ENCODE assay signal across 8 mouse cellular contexts in the genomic region with DNA sequence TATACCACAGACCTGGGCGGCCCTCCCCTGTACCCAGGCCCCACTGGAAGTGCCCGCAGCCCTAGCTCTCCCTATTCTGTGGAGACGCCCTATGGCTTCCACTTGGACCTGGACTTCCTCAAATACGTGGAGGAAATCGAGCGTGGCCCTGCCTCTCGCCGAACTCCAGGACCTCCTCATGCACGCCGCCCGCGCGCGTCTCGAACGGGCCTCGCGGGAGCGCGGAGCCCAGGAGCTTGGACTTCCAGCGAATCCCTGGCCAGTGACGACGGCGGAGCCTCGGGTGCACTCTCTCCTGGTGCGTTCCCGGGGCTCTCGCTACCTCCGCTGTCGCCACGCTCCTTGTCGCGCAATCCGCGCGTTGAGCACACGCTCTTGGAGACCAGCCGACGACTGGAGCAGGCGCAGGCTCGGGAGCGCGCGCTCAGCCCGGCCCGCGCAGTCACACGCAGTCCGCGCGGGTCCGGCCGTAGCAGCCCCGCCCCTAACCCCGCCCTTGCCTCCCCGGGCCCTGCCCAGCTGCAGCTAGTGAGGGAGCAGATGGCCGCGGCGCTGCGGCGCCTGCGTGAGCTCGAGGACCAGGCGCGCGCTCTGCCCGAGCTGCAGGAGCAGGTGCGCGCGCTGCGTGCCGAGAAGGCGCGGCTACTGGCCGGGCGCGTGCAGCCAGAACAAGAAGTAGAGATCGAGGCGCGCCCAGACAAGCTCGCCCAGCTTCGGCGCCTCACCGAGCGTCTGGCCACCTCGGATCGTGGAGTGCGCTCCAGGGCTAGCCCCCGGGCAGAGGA. TPM values are rescaled to one million over a fixed set of nuclear protein-coding genes. Genes with fewer than 3 reads are reported as not detected.
DNase-seq lines count a peak whose midpoint lies in the region; ATAC-seq and TF ChIP-seq lines count a peak whose summit lies in the region.

No protein-coding gene starts in this region.

- TF ChIP-seq CTCF in bone marrow macrophage, adult 2 months (IDR thresholded peaks at IDR 0.05; ENCODE audit: low read depth, low read length), result no peak
- TF ChIP-seq CTCF in embryonic fibroblast, embryonic 13.5 days (IDR thresholded peaks at IDR 0.05; ENCODE audit: borderline replicate concordance, insufficient read depth, low read length), result no peak

- peak overlapping the region; percentile 75 for H3K9ac ChIP-seq in kidney, embryonic 15.5 days

- H3K4me2 ChIP-seq in kidney, embryonic 15.5 days, result peak overlapping the region; percentile 77

- DNase-seq in A20 (ENCODE audit: low read depth, low spot score) (peak; percentile 99), liver (peak; percentile 98)
- DNase-seq in heart, embryonic 10.5 days (ENCODE audit: low spot score), result peak; percentile 97
- DNase-seq in spleen, postnatal 4 days (ENCODE audit: low spot score in 2 of 2), result peak; percentile 89 to 92

- H3K27ac ChIP-seq in bone marrow macrophage, adult 2 months (ENCODE audit: insufficient read depth, low read depth, low read length), result peak overlapping the region; percentile 95
- peak overlapping the region; percentile 48 for H3K27ac ChIP-seq in embryonic fibroblast, embryonic 13.5 days (ENCODE audit: insufficient read depth, low read length)
- peak overlapping the region; percentile 88 for H3K27ac ChIP-seq in heart, embryonic 10.5 days
- H3K27ac ChIP-seq in kidney, embryonic 15.5 days, result peak overlapping the region; percentile 96

- WGBS in heart, embryonic 10.5 days, result under 1% methylated on average over 89 of the region's 89 CpGs
- under 1% methylated on average over 89 of the region's 89 CpGs for WGBS in kidney, embryonic 15.5 days

- peak overlapping the region; percentile 79 for H3K4me3 ChIP-seq in bone marrow macrophage, adult 2 months (ENCODE audit: insufficient read depth, low read length)
- peak overlapping the region; percentile 31 for H3K4me3 ChIP-seq in embryonic fibroblast, embryonic 13.5 days (ENCODE audit: insufficient read depth, low read length)
- peak overlapping the region; percentile 65 for H3K4me3 ChIP-seq in heart, embryonic 10.5 days
- H3K4me3 ChIP-seq in kidney, embryonic 15.5 days (replicated peaks), result peak overlapping the region; percentile 64

- peaks cover 33% of the 10 kb centered on the region; the same call in 1 of the 2 replicates for H3K27me3 ChIP-seq in heart, embryonic 10.5 days (ENCODE audit: insufficient read depth, poor library complexity, severe bottlenecking)
- H3K27me3 ChIP-seq in kidney, embryonic 15.5 days, result no peaks in the 10 kb centered on the region

- 0 out of 2 replicates have a peak, but pooled peaks have one; percentile 22 for TF ChIP-seq POLR2A in bone marrow macrophage, adult 2 months (IDR thresholded peaks at IDR 0.05; ENCODE audit: borderline replicate concordance, low read depth, low read length)
- peak; percentile 67 for TF ChIP-seq POLR2A in embryonic fibroblast, embryonic 13.5 days (IDR thresholded peaks at IDR 0.05; ENCODE audit: low read depth, low read length)

- ATAC-seq in kidney, embryonic 15.5 days (replicated peaks; ENCODE audit: low FRiP score), result peak; percentile 97
- peak; percentile 72 for ATAC-seq in monocyte, adult 5-6 weeks (replicated peaks; ENCODE audit: insufficient number of reproducible peaks, low FRiP score, low TSS enrichment, poor library complexity, severe bottlenecking)

- H3K4me1 ChIP-seq in bone marrow macrophage, adult 2 months (ENCODE audit: control insufficient read depth, insufficient read depth, low read length), result peaks cover 26% of the 10 kb centered on the region
- H3K4me1 ChIP-seq in embryonic fibroblast, embryonic 13.5 days (ENCODE audit: control insufficient read depth, insufficient read depth, low read length), result peaks cover 8% of the 10 kb centered on the region
- H3K4me1 ChIP-seq in heart, embryonic 10.5 days, result peaks cover 31% of the 10 kb centered on the region
- H3K4me1 ChIP-seq in kidney, embryonic 15.5 days, result peaks cover 56% of the 10 kb centered on the region

- H3K9me3 ChIP-seq in heart, embryonic 10.5 days, result no peaks in the 10 kb centered on the region
- H3K9me3 ChIP-seq in kidney, embryonic 15.5 days (replicated peaks), result no peaks in the 10 kb centered on the region

- H3K36me3 ChIP-seq in heart, embryonic 10.5 days, result peaks cover 42% of the 10 kb centered on the region
- peaks cover 41% of the 10 kb centered on the region for H3K36me3 ChIP-seq in kidney, embryonic 15.5 days

RNA-seq across cellular contexts. Expression of gene Rps28, which starts 7.0 kb away (rescaled TPM):
- 1,369 and 1,530 TPM in 2 replicates for polyA plus RNA-seq in bone marrow macrophage, adult 2 months (2012; ENCODE audit: insufficient read depth, insufficient read length, missing spikeins)
- 2,068 and 2,223 TPM in 2 replicates for polyA plus RNA-seq in embryonic fibroblast, embryonic 13.5 days (2011; ENCODE audit: insufficient read length, low read depth, missing spikeins)
- polyA plus RNA-seq in heart, embryonic 10.5 days (2016; fragmentation: Nextera tagmentation; extraction: Ambion mirVana), result 576 and 657 TPM in 2 replicates
- polyA plus RNA-seq in kidney, embryonic 15.5 days (2015; fragmentation: Nextera tagmentation; extraction: Ambion mirVana), result 1,038 and 1,163 TPM in 2 replicates
- total RNA-seq in monocyte, adult 5-6 weeks (2017), result 887 to 1,482 TPM (median 1,008 TPM) in 3 replicates

RNA-seq across cellular contexts. Expression of gene Ndufa7, which starts 7.0 kb away (rescaled TPM):
- polyA plus RNA-seq in bone marrow macrophage, adult 2 months (2012; ENCODE audit: insufficient read depth, insufficient read length, missing spikeins), result 197 and 199 TPM in 2 replicates
- polyA plus RNA-seq in embryonic fibroblast, embryonic 13.5 days (2011; ENCODE audit: insufficient read length, low read depth, missing spikeins), result 212 and 232 TPM in 2 replicates
- 482 and 487 TPM in 2 replicates for polyA plus RNA-seq in heart, embryonic 10.5 days (2016; fragmentation: Nextera tagmentation; extraction: Ambion mirVana)
- 490 and 495 TPM in 2 replicates for polyA plus RNA-seq in kidney, embryonic 15.5 days (2015; fragmentation: Nextera tagmentation; extraction: Ambion mirVana)
- 107 to 131 TPM (median 117 TPM) in 3 replicates for total RNA-seq in monocyte, adult 5-6 weeks (2017)

RNA-seq across cellular contexts. Expression of gene Kank3, which starts 7.1 kb away (rescaled TPM):
- 27.5 and 33.3 TPM in 2 replicates for polyA plus RNA-seq in bone marrow macrophage, adult 2 months (2012; ENCODE audit: insufficient read depth, insufficient read length, missing spikeins)
- polyA plus RNA-seq in embryonic fibroblast, embryonic 13.5 days (2011; ENCODE audit: insufficient read length, low read depth, missing spikeins), result 5.6 and 6.1 TPM in 2 replicates
- 37.1 and 47.9 TPM in 2 replicates for polyA plus RNA-seq in heart, embryonic 10.5 days (2016; fragmentation: Nextera tagmentation; extraction: Ambion mirVana)
- polyA plus RNA-seq in kidney, embryonic 15.5 days (2015; fragmentation: Nextera tagmentation; extraction: Ambion mirVana), result 46.5 and 53.4 TPM in 2 replicates
- 8.6 to 12.3 TPM (median 10.3 TPM) in 3 replicates for total RNA-seq in monocyte, adult 5-6 weeks (2017)

RNA-seq across cellular contexts. Expression of gene Cd320, which starts 25.5 kb away (rescaled TPM):
- polyA plus RNA-seq in bone marrow macrophage, adult 2 months (2012; ENCODE audit: insufficient read depth, insufficient read length, missing spikeins), result 4.4 TPM in 2 replicates
- polyA plus RNA-seq in embryonic fibroblast, embryonic 13.5 days (2011; ENCODE audit: insufficient read length, low read depth, missing spikeins), result 15.8 and 20.3 TPM in 2 replicates
- 61.6 and 75.7 TPM in 2 replicates for polyA plus RNA-seq in heart, embryonic 10.5 days (2016; fragmentation: Nextera tagmentation; extraction: Ambion mirVana)
- polyA plus RNA-seq in kidney, embryonic 15.5 days (2015; fragmentation: Nextera tagmentation; extraction: Ambion mirVana), result 97.9 and 102 TPM in 2 replicates
- total RNA-seq in monocyte, adult 5-6 weeks (2017), result 1.1 to 1.5 TPM in 2 of 3 replicates, not detected in the other

RNA-seq across cellular contexts. Expression of gene Angptl4, which starts 35.7 kb away (rescaled TPM):
- polyA plus RNA-seq in bone marrow macrophage, adult 2 months (2012; ENCODE audit: insufficient read depth, insufficient read length, missing spikeins), result 8.4 and 11.0 TPM in 2 replicates
- polyA plus RNA-seq in embryonic fibroblast, embryonic 13.5 days (2011; ENCODE audit: insufficient read length, low read depth, missing spikeins), result 9.1 and 11.7 TPM in 2 replicates
- 7.4 and 19.8 TPM in 2 replicates for polyA plus RNA-seq in heart, embryonic 10.5 days (2016; fragmentation: Nextera tagmentation; extraction: Ambion mirVana)
- 21.5 and 27.9 TPM in 2 replicates for polyA plus RNA-seq in kidney, embryonic 15.5 days (2015; fragmentation: Nextera tagmentation; extraction: Ambion mirVana)
- 0.29 to 1.2 TPM in 2 of 3 replicates, not detected in the other for total RNA-seq in monocyte, adult 5-6 weeks (2017)

Comparison
In these comparisons a context has a peak if more than half of its experiments do, and no peak if none do; other contexts are left out.
1. Peak in every context shown above with its lines: DNase-seq, ATAC-seq, H3K4me3 ChIP-seq and H3K27ac ChIP-seq.